Mouse (Mus musculus): Measurements from ENCODE around the gene Rasal1. TPM values are rescaled to one million over a fixed set of nuclear protein-coding genes. Genes with fewer than 3 reads are reported as not detected.

Gene Rasal1
- polyA plus RNA-seq, 2 experiments from 2014 or later, result 7.2 to 15.4 TPM

DNA sequence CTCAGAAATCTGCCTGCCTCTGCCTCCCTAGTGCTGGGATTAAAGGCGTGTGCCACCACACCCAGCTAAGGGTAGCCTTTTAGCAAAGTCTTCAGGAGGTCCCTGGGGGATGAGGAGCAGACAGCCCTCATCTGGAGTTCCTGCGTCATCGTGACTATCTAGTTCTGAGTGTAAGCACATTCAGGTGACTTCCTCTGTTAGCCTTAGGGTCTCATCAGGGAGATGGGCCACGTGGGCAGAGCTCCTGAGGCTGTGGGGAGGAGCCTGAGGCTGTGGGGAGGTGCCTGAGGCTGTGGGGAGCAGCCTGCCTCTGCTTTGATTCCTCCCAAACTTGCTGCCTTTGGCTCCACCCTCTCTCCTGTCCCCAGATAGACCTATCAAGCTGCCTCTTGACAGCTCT, 48.3 kb downstream of the Rasal1 start:
- peak; percentile 88 for ATAC-seq

DNA sequence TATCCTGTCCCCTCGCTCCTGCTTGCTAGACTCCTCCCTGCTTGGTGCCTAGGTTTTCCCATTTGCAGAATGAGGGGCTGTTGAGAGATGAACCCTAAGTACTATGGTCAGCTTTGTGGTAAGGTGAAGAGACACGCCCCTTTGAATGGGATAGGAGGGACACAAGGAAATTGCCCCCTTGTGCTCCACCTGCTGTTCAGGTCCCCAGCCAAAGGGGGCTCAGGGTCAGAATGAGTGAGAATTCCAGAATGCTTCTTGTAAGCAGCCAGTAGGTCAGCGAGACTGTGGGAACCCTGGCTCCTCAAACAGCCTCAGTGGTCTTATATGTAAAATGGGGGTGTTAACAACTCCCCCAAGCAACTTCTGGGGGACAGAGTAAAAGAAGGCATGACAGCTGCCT, 49.6 kb downstream of the Rasal1 start:
- ATAC-seq, result no peak

- ATAC-seq, result no peak
Observed at GRCm38 (mm10) chr5:120698801-120699391, 50.3 kb downstream of the Rasal1 start.

GRCm38 (mm10) chr5:120700996-120701790, 52.6 kb downstream of the Rasal1 start:
- no peak for ATAC-seq

GRCm38 (mm10) chr5:120702421-120702820, 53.8 kb downstream of the Rasal1 start:
- ATAC-seq, result no peak

DNA sequence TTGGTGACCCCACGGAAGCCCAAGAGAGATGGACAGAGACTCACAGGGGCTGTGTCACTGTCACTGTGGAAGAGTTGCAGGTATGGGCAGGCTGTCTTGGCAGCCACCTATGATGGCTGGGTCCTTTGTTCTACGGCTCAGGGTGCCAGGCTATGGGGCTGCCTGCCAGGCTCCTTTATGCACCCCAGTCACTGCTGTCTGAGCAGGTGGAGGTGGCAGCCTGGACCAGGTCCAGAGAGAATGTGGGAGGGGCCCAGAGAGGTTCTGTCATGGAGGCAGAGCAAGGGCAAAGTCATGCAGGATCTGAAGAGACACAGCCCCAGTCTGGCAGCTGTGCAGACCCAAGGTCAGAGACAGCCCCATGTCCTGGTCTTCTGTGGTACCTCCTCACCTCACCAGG, 54.4 kb downstream of the Rasal1 start:
- ATAC-seq, result no peak

GRCm38 (mm10) chr5:120703660-120704059, 55.0 kb downstream of the Rasal1 start:
- no peak for ATAC-seq

DNA sequence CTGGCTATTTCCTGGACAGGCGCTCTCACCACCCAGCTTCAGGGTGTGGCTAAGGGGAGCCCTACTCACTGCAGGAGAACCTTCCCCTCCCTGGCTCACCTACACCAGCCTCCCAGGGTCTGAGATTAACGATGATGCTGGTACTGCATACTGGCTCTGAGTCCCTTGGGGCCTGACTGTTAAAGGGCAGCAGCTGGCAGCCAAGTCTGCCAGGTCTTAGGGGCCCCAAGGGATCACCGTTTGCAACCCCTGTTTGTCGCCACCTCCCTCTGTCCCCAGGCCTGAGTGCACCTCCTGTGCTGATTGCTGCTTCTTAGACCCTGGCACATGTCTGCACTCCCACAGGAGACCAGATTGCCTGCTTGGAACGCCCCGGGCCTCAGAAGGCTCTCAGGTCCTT, 55.8 kb downstream of the Rasal1 start:
- ATAC-seq, result no peak

- no peak for ATAC-seq
Observed at GRCm38 (mm10) chr5:120706541-120706940, 57.9 kb downstream of the Rasal1 start.

DNA sequence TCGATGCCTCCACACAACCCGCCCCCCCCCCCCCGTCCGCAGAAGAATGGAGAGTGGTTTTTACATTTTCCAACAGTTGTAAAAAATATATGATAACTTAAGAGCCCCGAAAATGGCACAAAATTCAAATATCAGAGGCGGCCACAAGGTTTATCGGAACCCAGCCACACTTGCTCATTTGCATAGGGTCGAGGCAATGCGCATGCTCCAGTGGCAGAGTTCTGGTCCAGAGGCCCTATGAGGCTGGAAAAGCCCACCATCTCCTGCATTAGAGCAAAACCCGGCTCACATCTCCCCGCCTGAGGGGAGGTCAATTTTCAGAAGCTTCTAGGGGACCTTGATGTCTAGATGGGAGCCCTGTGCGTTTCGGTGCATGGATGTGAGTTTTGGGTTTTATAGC, 58.4 kb downstream of the Rasal1 start:
- ATAC-seq, result no peak

DNA sequence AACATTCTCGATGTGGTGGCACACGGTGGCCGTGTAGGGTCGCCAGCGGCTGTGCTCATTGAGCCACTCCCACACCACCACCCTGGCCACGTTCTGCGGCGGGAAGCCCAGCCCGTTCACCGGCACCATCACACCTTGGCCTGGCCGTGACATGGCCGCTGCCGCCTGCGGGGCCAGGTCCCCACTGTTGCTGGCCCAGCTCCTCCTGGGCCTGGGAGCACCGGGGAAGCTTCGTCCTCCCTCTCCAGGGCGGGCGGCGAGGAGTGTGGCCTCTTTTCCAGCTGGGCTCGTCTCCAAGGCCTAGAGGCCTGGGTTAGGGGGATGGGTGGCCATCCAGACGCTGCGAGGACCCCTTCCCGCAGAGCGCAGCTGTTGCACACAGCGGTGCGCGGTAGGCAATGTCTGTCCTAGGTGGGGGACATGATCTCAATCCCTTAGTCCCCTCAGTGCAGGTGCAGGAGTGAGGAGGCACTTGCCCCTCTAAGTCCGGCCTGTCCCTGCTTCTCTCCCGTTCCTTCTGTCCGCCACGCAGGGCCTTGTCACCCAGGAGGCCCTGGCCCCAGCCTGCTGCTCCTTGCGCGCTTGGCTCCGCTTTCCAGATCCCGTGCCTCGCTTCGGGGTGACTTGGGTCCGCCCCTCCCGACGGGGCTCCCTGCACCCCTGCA, 61.7 kb downstream of the Rasal1 start:
- ATAC-seq, result no peak

DNA sequence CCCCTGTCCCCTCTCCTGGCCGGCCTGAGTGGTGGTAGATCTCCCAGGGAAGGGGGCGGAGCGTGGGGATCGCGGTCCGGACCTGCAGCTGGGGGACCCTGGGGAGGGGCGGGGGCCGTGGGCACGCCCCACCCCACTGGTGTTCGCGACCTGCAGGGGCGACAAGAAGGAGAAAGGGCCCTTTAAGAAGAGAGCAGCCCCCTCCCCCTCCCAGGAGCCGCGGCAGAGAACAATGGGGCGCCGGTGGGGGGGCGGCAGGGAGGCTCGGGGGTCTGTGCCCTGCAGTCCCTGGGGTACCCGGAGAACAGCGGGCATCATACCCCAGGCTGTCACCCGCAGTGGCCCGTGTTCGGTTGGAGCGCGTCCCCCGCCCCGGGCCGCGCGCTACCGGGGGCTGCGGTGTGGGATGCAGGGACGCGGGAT, 62.2 kb downstream of the Rasal1 start:
- no peak for ATAC-seq

DNA sequence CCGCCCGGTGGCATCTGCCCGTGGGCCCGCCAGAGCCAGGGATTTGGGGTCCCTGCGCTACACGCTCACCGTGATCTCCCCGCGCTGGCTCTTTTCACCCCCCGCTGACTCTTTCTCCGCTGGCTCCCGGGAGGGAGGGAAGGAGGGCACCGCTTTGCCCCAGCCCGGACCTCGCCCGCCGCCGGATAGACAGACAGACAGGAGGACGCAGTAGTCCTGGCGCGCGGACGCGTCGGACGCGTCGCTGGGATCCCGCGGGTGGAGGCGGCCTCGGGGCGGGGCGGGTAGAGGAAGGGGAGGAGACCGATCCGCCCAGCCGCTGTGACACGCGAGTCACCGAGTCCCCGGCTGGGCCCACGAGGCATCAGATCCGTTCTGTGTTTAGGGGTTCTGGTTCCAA, 62.8 kb downstream of the Rasal1 start:
- ATAC-seq, result peak; percentile 87

DNA sequence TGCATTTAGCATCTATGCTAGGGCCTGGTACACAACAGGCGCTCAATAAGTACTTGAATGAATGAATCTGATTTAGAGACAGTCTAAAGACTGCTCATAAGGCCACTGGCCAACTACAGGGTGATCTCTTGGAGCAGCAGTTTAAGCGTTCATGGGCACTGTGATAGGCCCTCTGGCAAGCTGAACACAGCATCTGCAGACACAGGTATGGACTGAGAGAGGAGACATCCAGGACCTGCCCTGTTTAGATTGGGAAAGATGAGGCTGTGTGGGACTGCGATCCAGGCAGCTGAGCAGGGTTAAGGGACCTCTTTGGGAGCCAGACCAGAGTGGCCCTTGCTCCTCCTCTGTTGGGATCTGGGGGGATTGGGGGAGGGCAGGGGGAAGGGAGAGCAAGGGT, 63.2 kb downstream of the Rasal1 start, which contains the start of gene Dtx1:
TSS of gene Dtx1 (minus strand) at position 101 of the 400 bp plus-strand sequence.
- no peak for ATAC-seq

DNA sequence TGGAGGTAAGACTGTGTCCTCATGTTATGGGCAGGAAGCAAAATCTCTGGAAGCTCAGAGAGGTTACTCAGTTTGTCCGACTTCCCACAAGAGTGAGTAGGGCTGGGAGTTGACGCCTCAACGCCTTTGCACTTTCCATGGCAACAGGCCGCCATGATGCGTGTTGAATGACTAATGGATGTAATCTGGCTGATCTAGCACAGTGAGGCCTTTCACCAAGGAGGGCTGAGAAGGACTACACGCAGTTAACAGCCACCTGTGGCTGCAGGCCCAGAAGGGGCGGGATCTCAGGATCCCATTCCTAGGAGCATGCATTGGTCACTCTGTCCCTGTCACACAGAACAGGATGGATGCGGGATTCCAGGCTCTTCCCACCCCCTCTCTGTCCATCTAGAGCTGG, 64.1 kb downstream of the Rasal1 start:
- ATAC-seq, result no peak

DNA sequence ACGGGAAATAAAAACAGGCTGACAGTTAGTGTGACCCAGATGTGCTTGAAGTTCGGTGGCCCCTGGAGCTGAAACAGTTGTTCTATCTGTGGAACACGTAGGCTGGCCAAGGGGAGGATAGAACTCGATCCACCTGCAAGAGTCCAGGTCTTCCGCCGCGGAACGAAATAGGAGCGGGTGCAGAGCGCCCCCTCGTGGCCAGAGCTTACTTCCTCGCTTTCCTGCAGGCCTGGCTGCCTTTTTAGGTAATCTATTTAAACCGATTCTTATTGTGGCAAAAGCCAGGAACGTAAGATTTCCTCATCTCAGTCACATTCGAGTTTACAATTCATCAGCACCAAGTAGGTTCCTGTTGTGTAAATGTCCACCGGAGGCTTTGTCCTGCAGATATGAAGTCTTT, 65.7 kb downstream of the Rasal1 start:
- peak; percentile 56 for ATAC-seq

DNA sequence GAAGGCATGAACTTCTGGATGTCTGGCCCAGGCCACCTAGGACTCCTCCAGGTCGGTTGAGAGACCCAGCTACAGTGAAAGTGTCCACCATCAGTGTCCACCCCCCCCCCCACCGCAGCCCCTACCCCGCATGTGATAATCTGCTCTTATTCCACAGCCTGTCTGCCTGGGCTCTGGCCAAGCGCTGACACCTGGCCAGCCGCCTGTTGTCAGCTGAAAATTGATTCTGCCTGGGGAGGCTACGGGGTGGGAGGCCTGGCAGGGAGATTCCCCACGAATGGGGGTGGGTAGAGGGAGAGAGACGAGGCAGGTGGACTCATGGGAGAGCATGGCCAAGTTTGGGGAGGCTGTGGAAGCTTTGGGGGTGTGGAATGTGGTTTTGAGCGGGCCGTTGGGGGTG, 68.5 kb downstream of the Rasal1 start:
- no peak for ATAC-seq

GRCm38 (mm10) chr5:120718600-120719378, 70.2 kb downstream of the Rasal1 start:
- ATAC-seq, result no peak

DNA sequence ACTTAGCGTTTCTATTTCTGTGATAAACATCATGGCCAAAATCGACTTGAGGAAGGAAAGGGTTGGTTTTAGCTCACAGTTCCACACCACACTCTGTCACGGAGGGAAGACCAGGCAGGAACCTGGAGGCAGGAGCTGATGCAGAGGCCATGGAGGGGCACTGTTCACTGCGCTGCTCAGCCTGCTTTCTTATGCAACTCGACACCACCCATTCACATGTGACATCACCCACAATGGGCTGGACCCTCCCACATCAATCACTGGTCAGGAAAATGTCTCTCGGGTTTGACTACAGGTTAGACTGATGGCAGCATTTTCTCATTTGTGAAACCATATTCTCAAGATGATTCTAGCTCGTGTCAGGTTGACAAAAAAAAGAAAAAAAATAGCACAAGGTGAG, 72.4 kb downstream of the Rasal1 start:
- no peak for ATAC-seq

DNA sequence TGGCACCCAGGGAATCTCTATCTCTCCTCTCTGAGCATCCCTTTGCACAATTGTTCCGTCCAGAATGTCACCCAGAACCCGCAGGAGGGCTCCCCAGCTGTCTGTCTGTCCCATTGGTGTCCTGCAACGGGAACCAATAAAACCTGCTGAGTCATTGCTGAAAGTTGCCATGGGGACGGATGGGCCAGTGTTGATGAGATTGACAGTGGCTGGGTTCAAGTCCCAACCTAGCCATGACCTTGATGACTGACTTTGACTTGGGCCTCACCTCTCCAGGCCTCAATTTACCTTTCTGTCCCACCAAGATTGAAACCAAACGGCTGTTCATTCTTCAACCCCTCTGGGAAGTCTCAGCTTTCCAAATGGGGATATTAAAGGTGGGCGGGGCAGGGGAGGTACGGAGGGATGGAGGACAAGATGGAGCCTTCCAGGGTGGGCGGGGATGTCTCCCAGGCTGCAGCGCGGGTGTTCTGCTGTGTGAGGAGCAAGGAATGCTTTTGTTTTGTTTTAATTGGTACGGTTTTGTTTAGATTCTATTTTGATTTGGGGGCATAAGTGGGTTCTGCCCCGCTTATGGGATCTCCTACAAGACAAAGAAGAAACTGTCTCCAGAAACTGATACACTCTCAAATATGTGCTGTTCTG, 77.3 kb downstream of the Rasal1 start:
- no peak for ATAC-seq

Data from CD4-positive, CD25-positive, alpha-beta regulatory T cell, adult 4 months (primary cell).